Mouse (Mus musculus): ENCODE results near the gene Rora.
"Not testable (repeated sequence)": the region's sequence is repeated elsewhere in the genome, so short reads cannot be mapped to it uniquely, and the experiment has no call there.

The Rora gene

DNA sequence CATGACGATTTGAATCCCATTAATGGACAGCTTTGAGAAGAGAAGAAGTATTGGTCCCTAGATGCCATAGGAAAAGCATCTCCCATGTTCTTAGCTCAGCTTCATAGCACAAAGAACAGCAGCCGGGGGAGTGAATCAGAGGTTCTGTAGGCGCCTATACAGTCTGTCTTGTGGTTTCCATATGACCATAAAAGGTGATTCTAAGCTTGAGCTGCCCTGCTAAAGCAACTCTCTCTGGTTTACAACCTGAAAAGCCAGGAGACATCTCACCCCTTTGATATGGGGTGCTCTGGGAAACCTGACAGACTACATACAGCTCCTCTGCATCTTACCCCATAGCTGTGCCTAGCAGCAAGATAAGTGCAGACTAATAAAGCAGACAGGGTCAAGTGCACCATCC, 369.7 kb downstream of the Rora start:
- no peak for DNase-seq

GRCm38 (mm10) chr9:69028177-69028576, 374.6 kb downstream of the Rora start:
- DNase-seq: no peak

- DNase-seq: no peak
These were observed 380.8 kb downstream of the Rora start for GRCm38 (mm10) chr9:69034301-69034871.

DNA sequence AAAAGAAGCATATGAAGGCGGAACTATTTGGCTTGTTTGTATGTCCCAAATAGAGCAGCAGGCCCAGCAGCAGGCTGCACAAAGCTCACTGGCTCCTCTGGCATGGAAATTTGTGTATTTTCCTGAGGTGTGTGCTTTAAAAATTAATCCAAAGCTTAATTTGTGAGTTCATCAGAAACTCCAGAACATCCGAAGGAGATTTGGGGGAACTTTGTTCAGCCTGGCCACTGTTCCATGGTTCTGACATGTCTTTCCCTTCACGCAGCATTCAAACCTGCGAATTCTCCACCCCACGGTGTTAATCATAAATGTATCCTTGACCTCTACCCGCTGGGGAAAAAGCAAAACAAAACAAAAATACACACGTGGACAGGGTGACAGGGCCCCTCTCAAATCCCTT, 381.9 kb downstream of the Rora start:
- no peak for DNase-seq

- DNase-seq: no peak
These were observed 382.7 kb downstream of the Rora start for GRCm38 (mm10) chr9:69036296-69036695.

DNA sequence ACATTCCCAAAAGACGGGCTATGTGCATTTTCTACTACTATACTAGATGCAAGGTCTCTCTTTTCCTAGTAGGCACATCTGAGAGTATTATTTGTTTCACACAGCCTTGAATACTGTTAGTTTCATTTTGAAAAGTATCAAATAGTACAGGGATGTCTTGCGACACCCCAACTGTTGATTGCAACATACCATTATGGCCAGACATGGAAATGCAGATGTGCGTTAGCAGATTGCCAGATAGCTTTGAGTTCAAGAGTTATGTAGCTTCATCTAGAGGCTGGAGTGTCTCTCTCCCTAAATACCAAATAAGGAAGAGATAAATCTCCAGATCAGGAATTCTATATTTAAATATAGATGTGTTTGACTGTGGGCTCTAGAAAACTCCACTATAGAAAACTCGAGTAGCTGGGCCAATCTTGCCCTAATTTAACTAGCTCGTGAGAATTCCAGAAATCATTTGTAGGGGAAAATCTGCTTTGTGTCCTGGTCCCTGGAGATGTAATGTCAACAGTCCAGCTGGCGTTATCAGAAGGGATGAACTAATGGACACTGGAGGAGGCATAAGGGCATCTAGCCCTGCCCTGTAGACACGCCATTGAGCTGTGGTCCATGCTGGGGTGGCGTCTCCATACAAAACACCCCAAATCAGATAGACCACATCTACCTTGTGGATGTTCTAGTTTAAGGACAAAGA, 390.5 kb downstream of the Rora start:
- DNase-seq: peak; percentile 25

DNA sequence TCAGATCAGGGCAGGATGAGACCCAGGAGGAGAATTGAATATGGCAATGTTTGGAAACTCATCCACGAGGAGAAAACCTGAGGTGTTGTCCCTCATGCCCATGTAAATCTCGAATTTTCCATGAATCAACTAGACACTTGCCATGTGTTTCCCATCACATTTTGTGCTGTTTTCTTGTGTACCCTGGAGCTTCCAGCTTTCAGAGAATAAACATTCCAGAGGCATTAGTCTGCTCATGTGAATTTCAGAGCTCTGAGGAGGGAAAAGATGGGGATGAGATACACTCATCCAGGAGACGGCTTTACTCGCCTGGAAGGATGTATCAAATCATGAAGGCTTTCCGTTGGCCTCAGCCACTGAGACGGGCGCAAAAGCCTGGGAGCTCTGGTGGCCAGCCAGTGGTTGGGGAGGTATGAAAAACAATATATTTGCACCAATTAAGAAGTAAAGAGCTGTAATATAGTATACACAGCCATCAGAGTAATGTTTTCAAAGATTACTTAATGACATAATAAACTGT, 391.1 kb downstream of the Rora start:
- DNase-seq: no peak

- DNase-seq: no peak
These were observed 392.3 kb downstream of the Rora start for GRCm38 (mm10) chr9:69045908-69046307.

DNA sequence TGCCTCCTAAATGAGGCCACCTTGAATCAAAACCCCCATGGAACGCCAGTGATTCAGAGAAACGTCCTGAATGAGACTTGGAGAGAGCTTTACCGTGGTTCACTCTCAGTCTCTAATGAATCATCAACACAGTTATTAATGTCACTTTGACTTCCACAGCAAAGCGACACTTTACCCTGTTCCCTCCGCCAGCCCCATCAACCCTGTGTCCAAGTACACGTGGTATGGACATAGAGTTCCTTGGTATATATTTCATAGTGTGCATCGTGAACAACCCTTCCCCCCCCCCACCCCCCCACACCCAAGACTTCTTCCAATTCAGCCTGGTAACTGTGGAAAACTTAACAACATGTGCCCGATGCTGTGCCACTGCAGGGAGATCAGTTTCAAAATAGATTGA, 397.3 kb downstream of the Rora start:
- no peak for DNase-seq

DNA sequence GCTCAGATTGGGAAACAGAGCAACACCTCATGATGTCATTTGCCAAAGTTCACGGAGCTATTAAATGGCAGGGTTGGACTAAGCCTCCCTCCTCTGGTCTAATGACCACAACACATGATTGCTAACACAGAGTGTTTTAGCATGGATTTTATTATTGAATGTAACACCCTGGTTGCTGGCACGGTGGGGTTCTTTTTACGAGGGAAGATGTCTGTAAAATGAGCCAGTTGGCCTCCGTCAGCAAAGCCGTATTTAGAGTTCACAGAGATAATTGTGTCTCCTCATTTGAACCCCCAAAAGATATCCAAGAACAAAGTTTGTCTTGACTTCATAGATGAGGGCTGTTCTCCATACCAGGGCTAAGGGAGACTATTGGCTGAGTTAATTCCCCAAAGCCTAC, 398.3 kb downstream of the Rora start:
- DNase-seq: no peak

DNA sequence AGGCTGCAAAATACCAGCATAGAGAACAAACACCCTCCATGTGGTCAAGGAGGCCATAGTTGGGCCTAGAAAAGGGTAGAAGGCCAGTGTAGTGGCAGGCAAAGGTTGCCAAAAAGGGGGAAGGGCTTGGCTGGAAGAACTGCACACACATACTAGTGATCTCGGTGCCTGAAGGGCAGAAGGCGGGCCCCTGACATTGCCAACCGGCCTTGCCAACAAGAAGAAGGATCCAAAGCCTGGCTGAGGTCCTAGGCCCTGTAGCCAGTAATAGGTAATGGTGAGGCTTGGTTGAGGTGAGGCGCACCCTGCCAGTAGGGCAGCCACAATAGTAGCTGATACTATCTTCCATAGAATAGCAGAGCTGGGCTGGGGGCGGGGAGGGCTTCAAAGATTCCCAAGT, 401.7 kb downstream of the Rora start:
- no peak for DNase-seq

- DNase-seq: no peak
These were observed 417.7 kb downstream of the Rora start for GRCm38 (mm10) chr9:69071203-69071867.

- no peak for DNase-seq
These were observed 419.7 kb downstream of the Rora start for GRCm38 (mm10) chr9:69073271-69073670.

- no peak for DNase-seq
These were observed 430.6 kb downstream of the Rora start for GRCm38 (mm10) chr9:69084086-69084719.

GRCm38 (mm10) chr9:69084720-69085661, 431.4 kb downstream of the Rora start:
- peak; percentile 39 for DNase-seq

GRCm38 (mm10) chr9:69086844-69087243, 433.3 kb downstream of the Rora start:
- no peak for DNase-seq

- DNase-seq: no peak
These were observed 433.7 kb downstream of the Rora start for GRCm38 (mm10) chr9:69087325-69087724.

DNA sequence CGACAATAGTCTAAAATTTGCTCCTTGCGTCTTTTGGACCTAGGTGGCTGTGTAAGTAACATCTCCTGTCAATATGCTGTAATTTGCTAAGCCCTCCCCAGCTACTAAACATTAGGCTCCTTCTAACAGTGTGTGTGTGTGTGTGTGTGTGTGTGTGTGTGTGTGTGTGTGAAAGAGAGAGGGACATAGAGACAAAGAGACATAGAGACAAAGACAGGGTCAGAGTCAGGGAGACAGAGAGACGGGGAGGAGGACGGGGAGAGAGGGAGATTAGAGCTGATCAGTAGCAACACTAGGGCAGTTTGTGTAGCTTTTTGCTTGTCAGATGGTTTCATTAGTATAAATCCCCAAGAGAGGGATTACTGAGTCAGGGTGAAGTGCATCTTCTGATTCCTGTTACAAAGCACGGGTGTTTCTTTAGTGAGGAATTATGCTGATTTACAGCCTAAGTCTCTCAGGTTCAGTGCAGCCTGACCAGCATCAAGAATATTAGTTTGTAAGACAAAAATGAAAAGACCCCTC, 437.2 kb downstream of the Rora start:
- DNase-seq: no peak

- DNase-seq: peak; percentile 91
These were observed 438.8 kb downstream of the Rora start for GRCm38 (mm10) chr9:69092119-69093013.

- DNase-seq: not testable (repeated sequence)
These were observed 446.7 kb downstream of the Rora start for GRCm38 (mm10) chr9:69100153-69100756.

- no peak for DNase-seq
These were observed 450.7 kb downstream of the Rora start for GRCm38 (mm10) chr9:69104321-69104720.
